Mouse (Mus musculus): ENCODE data around the gene 6030468B19Rik.

DNA sequence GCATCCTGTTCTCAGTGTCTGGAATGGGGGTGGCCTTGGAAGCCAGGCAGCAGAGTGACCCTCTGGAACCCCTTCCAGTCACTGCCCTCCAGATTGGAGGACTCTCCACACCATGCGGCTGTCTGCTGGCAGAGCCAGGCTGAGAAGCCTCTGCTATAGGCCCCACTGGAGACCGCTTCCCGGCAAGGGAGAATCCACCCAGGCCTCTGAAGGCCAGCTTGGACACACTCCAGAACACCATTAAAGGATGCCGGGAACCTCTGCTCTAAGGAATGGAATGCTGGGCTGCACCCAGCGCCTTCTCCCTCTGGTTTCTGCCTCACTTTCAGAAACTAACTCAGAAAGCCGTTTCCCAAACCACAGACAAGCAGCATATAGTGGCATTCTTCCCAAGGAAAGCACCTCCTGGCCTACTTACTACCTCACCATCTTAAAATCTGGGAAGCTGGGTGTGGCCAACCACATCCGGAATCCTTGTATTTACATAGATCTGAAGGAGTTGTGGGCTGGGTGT lies 25.3 kb downstream of the 6030468B19Rik start:
- TF ChIP-seq CTCF (IDR thresholded peaks at IDR 0.05; ENCODE audit: control insufficient read depth, insufficient read depth, low read length) (no peak), POLR2A (IDR thresholded peaks at IDR 0.05; ENCODE audit: borderline replicate concordance, control insufficient read depth, low read depth, low read length) (0 out of 2 replicates have a peak, but pooled peaks have one; percentile 14)
